Mouse (Mus musculus) bone marrow macrophage, adult 2 months (primary cell): ENCODE measurements around the gene Hcfc1r1. TPM values are rescaled to one million over a fixed set of nuclear protein-coding genes. Genes with fewer than 3 reads are reported as not detected.

Experiments
- H3K27ac ChIP-seq: 2 replicates; pipeline ENCODE4 v1.5.1; 2012; ENCODE audit warnings: low read depth, low read length; ENCODE audit not compliant: insufficient read depth
- H3K4me1 ChIP-seq: 2 replicates; pipeline ENCODE4 v1.6.1; 2012; ENCODE audit warnings: low read length; ENCODE audit not compliant: control insufficient read depth, insufficient read depth
- H3K4me3 ChIP-seq: 2 replicates; pipeline ENCODE4 v1.5.1; 2012; ENCODE audit warnings: mild to moderate bottlenecking, low read length, moderate library complexity; ENCODE audit not compliant: insufficient read depth
- CTCF ChIP-seq: IDR thresholded peaks from 2 replicates; pipeline ENCODE4 v1.5.1; 2012; ENCODE audit warnings: low read depth, mild to moderate bottlenecking, low read length, moderate library complexity
- POLR2A ChIP-seq: IDR thresholded peaks from 2 replicates; pipeline ENCODE4 v1.6.1; 2012; ENCODE audit warnings: mild to moderate bottlenecking, low read depth, low read length, borderline replicate concordance
- polyA plus RNA-seq: library from polyadenylated mRNA; stranded (reverse); fragments of >200 nt; gene quantifications from 2 replicates; pipeline ENCODE4 v1.2.4, GENCODE M21; 2012; ENCODE audit not compliant: missing spikeins, insufficient read depth, insufficient read length

The Hcfc1r1 gene
- polyA plus RNA-seq, 1 experiment = 118 TPM

DNA sequence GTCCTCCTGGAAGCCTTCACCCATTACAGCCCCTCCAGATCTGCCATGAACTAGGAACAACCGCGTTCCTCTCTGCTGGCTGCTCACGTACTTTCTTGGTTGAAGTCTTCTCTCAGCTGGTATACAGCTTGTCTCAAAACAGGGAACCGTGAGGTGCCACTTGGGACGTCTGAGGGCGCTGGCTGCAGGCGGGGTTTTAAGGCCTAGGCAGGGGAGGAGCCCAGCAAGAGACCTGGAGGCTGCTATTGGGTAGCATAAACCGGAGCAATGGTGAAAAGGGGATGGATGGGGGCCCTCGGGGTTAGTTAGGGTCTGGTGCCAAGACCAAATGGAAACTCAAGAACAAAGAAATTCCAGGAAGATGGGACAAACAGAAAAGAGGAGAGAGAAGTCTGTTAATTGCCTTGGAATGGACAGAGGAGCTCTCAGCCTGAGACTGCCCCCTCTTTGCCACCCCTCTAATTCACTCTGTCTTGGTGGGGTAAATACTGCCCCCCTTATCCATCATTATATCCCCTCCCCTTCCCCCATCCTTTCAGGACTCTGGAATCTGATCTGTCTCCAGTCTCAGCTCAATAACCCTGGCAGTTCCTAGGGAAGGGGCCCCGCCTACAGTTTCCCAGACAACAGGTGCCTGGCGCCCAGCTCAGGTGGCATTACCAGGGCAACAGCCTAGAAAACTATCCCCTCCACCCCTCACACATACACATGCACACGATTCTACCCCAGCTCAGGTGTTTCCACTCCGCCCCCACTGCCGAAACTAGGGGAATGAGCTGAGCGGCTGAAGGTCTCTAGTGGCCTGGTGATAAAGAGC lies 10.7 kb downstream of the Hcfc1r1 start, which contains the start of gene Cldn9:
Cldn9 (minus strand) TSS at position 171 of the 817 bp plus-strand sequence.
- H3K4me1 ChIP-seq = no peaks in the 10 kb centered on the region
- TF ChIP-seq POLR2A = no peak
- no peak for TF ChIP-seq CTCF
- no peak within 1 kb of the TSS for H3K4me3 ChIP-seq
- H3K27ac ChIP-seq = no peak within 1 kb of the TSS

DNA sequence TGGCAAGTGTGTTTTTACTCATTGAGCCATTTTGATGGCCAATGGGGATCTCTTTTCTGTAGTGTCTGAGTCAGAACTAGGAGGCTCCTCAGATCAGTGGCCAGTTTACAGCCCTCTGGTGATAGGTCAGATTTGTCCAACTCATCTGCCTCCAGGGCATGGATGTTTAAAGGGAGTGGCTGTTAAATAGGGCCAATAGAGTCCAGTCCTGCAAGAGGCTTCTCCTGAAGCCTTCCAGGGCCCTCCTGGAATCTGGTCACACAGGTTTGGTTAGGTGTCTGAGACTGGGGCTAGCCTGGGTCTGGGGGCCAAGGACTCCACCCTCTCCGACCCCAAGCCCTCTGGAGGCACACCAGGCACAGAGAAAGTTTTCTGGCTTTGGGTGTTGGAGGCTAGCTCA lies 21.1 kb downstream of the Hcfc1r1 start:
- TF ChIP-seq POLR2A = no peak
- TF ChIP-seq CTCF = no peak
- H3K27ac ChIP-seq = no peak overlapping the region
- H3K4me3 ChIP-seq = no peak overlapping the region
- H3K4me1 ChIP-seq = no peaks in the 10 kb centered on the region

- Histone ChIP-seq H3K27ac (no peak overlapping the region), H3K4me3 (no peak overlapping the region), H3K4me1 (no peaks in the 10 kb centered on the region)
- no peak for TF ChIP-seq CTCF
- TF ChIP-seq POLR2A = no peak
Observed at GRCm38 (mm10) chr17:23695801-23696200, 22.4 kb downstream of the Hcfc1r1 start.

DNA sequence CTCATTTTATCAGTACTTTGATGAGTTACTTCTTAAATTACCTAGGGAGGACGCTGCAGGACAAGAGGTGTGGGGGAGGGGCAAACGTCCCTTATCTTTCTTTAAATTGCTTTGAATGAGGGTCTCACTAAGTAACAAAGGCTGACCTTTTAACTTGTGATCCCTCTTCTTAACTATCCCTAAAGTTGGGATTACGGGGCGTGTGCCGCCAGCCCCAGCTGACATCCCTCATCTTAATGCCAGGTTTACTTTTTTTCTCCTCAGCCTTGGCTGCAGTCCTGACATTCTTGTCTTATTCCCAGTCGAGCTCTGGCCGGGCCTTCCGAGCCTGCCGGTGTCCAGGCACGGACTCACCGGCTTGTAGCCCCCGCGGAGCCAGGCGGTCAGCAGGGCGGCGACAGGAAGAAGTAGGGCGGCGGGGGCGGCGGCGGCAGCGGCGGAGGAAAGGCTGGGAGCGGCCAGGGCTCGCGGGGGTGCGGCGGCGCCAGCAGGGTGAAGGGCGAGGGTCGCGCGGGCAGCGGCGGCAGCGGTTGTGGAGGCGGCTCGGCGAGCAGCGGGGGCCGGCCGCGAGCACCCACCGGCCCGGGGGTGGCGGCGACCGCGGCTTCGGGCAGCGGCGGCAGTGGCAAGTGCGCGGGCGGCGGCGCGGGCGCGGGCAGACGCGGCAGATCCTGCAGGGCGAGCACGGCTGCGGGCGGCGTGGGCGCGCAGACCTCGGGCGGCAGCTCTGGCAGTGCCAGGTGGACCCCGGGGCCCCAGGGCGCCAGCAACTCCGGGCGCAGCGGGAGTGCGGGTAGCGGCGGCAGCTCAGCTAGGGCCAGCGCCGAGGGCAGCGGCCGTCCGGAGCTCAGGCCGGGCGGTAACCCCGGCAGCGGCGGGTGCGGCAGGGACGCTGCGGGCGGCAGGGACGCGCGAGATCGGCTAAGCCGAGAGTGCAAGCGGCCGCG lies 26.0 kb downstream of the Hcfc1r1 start:
- Histone ChIP-seq H3K4me1 (no peaks in the 10 kb centered on the region), H3K4me3 (peak overlapping the region; percentile 59), H3K27ac (no peak overlapping the region)
- TF ChIP-seq CTCF = no peak
- no peak for TF ChIP-seq POLR2A

- TF ChIP-seq CTCF (no peak), POLR2A (no peak)
- H3K4me1 ChIP-seq = no peaks in the 10 kb centered on the region
- H3K27ac ChIP-seq = no peak overlapping the region
- peak overlapping the region; percentile 59 for H3K4me3 ChIP-seq
Observed at GRCm38 (mm10) chr17:23700079-23700478, 26.7 kb downstream of the Hcfc1r1 start.

DNA sequence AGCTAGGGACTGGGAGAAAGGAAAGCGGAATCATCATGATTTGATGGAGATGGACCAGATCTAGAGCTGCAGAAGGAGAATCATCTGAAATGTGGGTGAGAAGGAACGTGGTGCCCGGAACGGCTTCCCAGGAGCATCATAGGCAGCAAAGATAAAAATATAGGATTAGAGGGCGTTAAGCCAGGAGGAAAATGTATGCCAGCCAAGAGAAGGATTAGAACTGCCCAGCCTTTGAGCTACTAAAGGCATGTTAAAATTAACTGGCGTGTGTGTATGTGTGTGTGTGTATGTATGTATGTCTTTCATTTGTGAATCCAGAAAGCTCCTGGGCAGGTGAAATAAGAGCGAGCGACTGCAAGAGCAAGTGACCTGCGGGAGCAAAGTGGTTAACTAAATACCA lies 29.9 kb downstream of the Hcfc1r1 start:
- no peak overlapping the region for H3K4me3 ChIP-seq
- no peak overlapping the region for H3K27ac ChIP-seq
- TF ChIP-seq POLR2A = no peak
- no peak for TF ChIP-seq CTCF
- H3K4me1 ChIP-seq = no peaks in the 10 kb centered on the region

DNA sequence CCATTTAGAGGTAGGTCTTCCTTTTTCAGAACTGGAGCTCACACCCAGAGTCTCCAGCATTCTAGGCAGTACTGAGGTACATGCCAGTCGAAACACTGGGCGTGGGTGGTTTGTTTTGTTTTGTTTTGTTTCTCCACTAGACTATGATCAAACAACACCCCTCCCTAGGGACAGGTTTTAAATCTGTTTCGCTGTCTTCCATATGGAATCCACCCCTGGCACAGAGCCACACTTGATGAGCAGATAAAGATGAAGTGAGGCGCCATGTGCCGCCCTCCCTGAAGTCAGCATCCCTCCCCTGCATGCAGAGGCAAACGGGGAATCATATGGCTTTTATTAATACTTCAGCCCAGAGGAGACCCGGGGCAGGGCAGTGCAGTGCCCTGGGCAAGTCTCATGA lies 31.3 kb downstream of the Hcfc1r1 start:
- TF ChIP-seq POLR2A (no peak), CTCF (no peak)
- H3K4me3 ChIP-seq = no peak overlapping the region
- no peak overlapping the region for H3K27ac ChIP-seq
- no peaks in the 10 kb centered on the region for H3K4me1 ChIP-seq

DNA sequence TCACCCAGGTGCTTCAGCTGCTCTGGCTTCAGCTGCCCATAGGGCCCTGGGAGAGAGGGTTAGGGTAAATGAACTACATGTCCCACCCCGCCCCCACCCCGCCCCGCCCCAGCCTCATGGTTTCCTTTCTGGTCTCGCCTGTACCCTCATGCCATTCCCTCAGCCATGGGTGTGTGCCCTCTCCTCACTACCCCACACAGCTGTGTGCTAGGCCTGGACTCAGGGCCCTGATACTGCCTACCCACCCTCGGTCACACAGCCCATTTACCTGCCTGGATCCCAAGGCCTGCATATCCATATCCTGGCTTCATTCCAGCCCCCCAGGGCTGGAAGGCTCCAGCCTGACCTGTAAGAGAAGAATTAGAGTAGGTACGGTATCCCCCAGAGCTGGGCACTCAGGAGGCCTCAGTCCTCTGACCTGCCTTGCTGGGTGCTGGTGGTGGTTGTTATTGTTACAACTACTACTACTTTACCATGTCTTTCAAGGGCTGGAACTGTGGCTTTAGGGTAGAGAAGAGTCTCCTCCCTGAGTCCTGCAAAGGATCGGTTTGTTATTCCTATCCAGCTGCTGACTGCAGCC lies 32.2 kb downstream of the Hcfc1r1 start:
- no peak overlapping the region for H3K27ac ChIP-seq
- no peak for TF ChIP-seq CTCF
- no peak for TF ChIP-seq POLR2A
- no peaks in the 10 kb centered on the region for H3K4me1 ChIP-seq
- no peak overlapping the region for H3K4me3 ChIP-seq

DNA sequence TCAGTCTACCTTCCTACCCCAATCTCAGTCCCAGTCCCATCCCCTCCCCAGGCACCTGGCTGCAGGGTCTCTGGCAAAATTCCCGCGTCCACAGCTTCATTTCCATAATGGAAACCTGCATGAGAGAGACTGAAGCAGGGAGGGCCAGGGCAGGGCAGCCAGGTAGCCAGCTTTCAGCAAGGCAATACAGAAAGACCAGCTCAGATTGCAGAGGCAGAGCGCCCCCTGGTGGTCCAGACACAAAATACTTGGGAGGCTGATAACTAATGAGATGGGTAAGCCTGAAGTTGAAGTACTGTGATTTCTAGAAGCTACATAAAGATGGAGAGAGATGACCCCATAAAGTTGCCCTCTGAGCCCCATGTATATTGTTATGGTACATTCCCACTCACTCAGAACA lies 32.8 kb downstream of the Hcfc1r1 start:
- H3K4me3 ChIP-seq = no peak overlapping the region
- no peak overlapping the region for H3K27ac ChIP-seq
- peak; percentile 84 for TF ChIP-seq CTCF
- no peak for TF ChIP-seq POLR2A
- no peaks in the 10 kb centered on the region for H3K4me1 ChIP-seq

- H3K4me3 ChIP-seq = no peak overlapping the region
- no peak for TF ChIP-seq POLR2A
- TF ChIP-seq CTCF = no peak
- H3K4me1 ChIP-seq = peaks cover 7% of the 10 kb centered on the region
- no peak overlapping the region for H3K27ac ChIP-seq
Observed at GRCm38 (mm10) chr17:23717003-23717402, 43.6 kb downstream of the Hcfc1r1 start.
